Mouse (Mus musculus) bone marrow macrophage, adult 2 months (primary cell): ENCODE measurements around the gene Mysm1.

Experiments used
- CTCF ChIP-seq: IDR thresholded peaks from 2 replicates; pipeline ENCODE4 v1.5.1; 2012; ENCODE audit warnings: low read depth, mild to moderate bottlenecking, low read length, moderate library complexity
- POLR2A ChIP-seq: IDR thresholded peaks from 2 replicates; pipeline ENCODE4 v1.6.1; 2012; ENCODE audit warnings: mild to moderate bottlenecking, low read depth, low read length, borderline replicate concordance

GRCm38 (mm10) chr4:94999249-94999648 lies 20.3 kb upstream of the Mysm1 start:
- TF ChIP-seq POLR2A (no peak), CTCF (no peak)
